Mouse (Mus musculus) erythroblast, embryonic 14.5 days (primary cell): ENCODE results near the gene Tmem114. TPM values are rescaled to one million over a fixed set of nuclear protein-coding genes. Genes with fewer than 3 reads are reported as not detected.

ENCODE experiments used
- H3K27me3 ChIP-seq: 2 replicates; pipeline ENCODE4 v1.6.1; 2012; ENCODE audit warnings: inconsistent platforms; ENCODE audit not compliant: control insufficient read depth
- H3K36me3 ChIP-seq: 2 replicates; pipeline ENCODE4 v1.6.1; 2012; ENCODE audit warnings: mild to moderate bottlenecking, inconsistent platforms; ENCODE audit not compliant: control insufficient read depth
- H3K4me1 ChIP-seq: 2 replicates; pipeline ENCODE4 v1.6.1; 2012; ENCODE audit warnings: inconsistent platforms; ENCODE audit not compliant: control insufficient read depth
- H3K4me3 ChIP-seq: replicated peaks from 2 replicates; pipeline ENCODE3; 2012; ENCODE audit warnings: moderate library complexity, mild to moderate bottlenecking, inconsistent platforms
- H3K9me3 ChIP-seq: 2 replicates; pipeline ENCODE4 v1.6.1; 2012; ENCODE audit warnings: low read length, inconsistent platforms, mixed read lengths; ENCODE audit not compliant: control insufficient read depth
- GATA1 ChIP-seq: IDR thresholded peaks from 2 replicates; pipeline ENCODE4 v1.6.1; 2012; ENCODE audit warnings: low read length, inconsistent platforms, mixed read lengths
- TAL1 ChIP-seq: IDR thresholded peaks from 3 replicates; pipeline ENCODE4 v1.6.1; 2012; ENCODE audit warnings: low read length, inconsistent platforms, mixed read lengths
- polyA plus RNA-seq: library from polyadenylated mRNA; stranded (reverse); fragments of >175 nt; gene quantifications from 2 replicates; pipeline ENCODE4 v1.2.3, GENCODE M21; 2012

Gene Tmem114
- polyA plus RNA-seq, 1 experiment = not detected

- no peak overlapping the region for H3K4me3 ChIP-seq
- no peaks in the 10 kb centered on the region for H3K4me1 ChIP-seq
- TF ChIP-seq GATA1 (no peak), TAL1 (no peak)
- H3K36me3 ChIP-seq = no peaks in the 10 kb centered on the region
- H3K27me3 ChIP-seq = peaks cover 1% of the 10 kb centered on the region
- no peaks in the 10 kb centered on the region for H3K9me3 ChIP-seq
Measured at GRCm38 (mm10) chr16:8432616-8433015, 7.7 kb upstream of the Tmem114 start.

- Histone ChIP-seq H3K36me3 (no peaks in the 10 kb centered on the region), H3K4me1 (no peaks in the 10 kb centered on the region), H3K9me3 (no peaks in the 10 kb centered on the region), H3K4me3 (no peak overlapping the region), H3K27me3 (peaks cover 29% of the 10 kb centered on the region)
- TF ChIP-seq GATA1 (no peak), TAL1 (no peak)
Measured at GRCm38 (mm10) chr16:8429531-8429930, 4.6 kb upstream of the Tmem114 start.

DNA sequence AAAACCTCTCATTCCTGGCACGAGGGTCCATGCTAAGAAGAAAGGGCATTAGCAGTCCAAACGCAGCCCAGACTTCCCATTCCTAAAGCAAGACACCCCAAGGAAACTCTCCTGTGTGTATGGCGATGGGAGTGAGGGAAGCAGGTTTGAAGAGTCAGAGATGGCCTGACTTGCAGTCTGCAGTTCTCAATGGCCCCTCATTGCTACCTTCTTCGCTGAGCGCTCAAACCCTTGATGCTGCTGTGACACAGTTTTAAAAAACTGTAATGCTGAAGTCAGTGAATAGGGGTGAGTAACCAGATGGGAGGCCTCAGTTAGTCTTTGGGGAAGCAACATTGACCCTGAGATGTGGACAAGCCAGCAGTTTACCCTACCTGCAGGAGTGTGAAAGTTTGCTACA lies 800 bp upstream of the Tmem114 start:
- H3K4me1 ChIP-seq = no peaks in the 10 kb centered on the region
- peaks cover 43% of the 10 kb centered on the region for H3K27me3 ChIP-seq
- no peaks in the 10 kb centered on the region for H3K36me3 ChIP-seq
- H3K9me3 ChIP-seq = no peaks in the 10 kb centered on the region
- TF ChIP-seq GATA1 (no peak), TAL1 (no peak)
- H3K4me3 ChIP-seq = no peak overlapping the region

DNA sequence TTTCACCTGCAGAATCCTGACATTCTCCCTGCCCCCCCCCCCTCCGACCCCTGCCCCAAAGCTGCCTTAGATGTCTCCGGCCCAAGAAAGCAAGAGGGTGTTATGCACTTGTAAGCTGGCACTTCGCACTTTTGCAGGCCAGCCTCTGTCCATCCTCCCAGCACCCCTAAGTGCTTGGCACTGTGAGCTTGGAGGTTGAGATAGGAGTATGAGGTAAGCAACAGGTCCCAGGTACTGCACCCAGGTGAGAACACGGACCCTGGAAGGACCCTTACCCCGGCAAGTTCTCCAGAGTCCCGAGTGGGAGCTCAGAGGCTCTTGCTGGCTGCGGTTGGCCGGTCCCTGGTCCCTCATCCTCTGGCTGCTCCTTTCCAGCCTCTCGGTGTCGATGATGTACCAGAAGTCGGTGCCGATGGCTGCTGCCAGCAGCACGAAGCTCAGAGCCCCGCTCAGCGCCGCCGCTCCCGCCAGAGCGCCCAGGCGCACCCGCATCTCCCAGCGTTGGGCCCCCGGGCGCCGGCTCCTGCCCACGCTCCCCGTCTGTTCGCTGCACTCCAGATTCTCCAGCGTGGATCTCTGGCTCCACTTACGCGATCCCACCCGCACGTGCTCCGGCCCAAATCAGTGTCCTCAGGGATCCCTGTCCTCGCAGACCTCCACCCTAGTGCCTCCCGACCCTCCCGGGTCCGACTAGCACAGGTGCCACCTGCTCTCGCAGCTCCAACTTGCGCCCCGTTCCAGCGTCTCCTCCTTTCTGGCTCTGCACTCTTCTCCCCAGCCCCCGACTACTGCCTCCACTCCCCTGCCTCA lies 570 bp downstream of the Tmem114 start:
- Histone ChIP-seq H3K36me3 (no peaks in the 10 kb centered on the region), H3K4me3 (no peak overlapping the region), H3K9me3 (no peaks in the 10 kb centered on the region), H3K27me3 (peaks cover 43% of the 10 kb centered on the region), H3K4me1 (no peaks in the 10 kb centered on the region)
- TF ChIP-seq TAL1 = no peak
- TF ChIP-seq GATA1 = no peak

DNA sequence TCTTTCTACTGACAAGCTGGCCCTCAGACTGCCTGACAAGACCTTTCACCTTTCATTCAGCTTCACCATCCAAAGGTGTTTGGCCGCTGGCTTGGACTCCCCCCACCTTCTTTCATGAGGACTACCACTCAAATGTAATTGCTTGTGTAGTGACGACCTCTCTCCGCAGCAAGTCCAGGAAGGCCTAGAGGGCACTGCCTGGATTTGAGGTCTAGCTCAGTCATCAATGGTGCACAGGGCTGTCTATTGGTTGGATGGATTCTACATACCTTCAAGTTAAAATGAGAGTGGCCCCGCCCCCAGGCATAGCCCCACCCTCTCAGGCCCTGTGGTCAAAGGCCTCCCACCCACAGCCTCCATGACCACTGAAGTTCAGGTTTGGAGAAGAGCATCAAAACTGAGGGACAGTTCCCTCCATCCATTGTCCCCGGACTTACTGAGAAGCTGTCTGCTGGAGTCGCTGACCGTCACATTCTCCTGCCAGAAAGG lies 1.3 kb downstream of the Tmem114 start:
- TF ChIP-seq GATA1 = no peak
- TF ChIP-seq TAL1 = no peak
- H3K9me3 ChIP-seq = no peaks in the 10 kb centered on the region
- no peaks in the 10 kb centered on the region for H3K36me3 ChIP-seq
- no peak overlapping the region for H3K4me3 ChIP-seq
- peaks cover 43% of the 10 kb centered on the region for H3K27me3 ChIP-seq
- H3K4me1 ChIP-seq = no peaks in the 10 kb centered on the region

GRCm38 (mm10) chr16:8420842-8421241 lies 4.1 kb downstream of the Tmem114 start:
- Histone ChIP-seq H3K27me3 (peaks cover 27% of the 10 kb centered on the region), H3K4me1 (no peaks in the 10 kb centered on the region), H3K4me3 (no peak overlapping the region), H3K36me3 (no peaks in the 10 kb centered on the region), H3K9me3 (no peaks in the 10 kb centered on the region)
- no peak for TF ChIP-seq GATA1
- no peak for TF ChIP-seq TAL1

GRCm38 (mm10) chr16:8420381-8420780 lies 4.6 kb downstream of the Tmem114 start:
- Histone ChIP-seq H3K27me3 (peaks cover 23% of the 10 kb centered on the region), H3K36me3 (no peaks in the 10 kb centered on the region), H3K9me3 (no peaks in the 10 kb centered on the region), H3K4me3 (no peak overlapping the region), H3K4me1 (no peaks in the 10 kb centered on the region)
- no peak for TF ChIP-seq GATA1
- no peak for TF ChIP-seq TAL1

- H3K4me1 ChIP-seq = no peaks in the 10 kb centered on the region
- peaks cover 15% of the 10 kb centered on the region for H3K27me3 ChIP-seq
- H3K36me3 ChIP-seq = no peaks in the 10 kb centered on the region
- H3K4me3 ChIP-seq = no peak overlapping the region
- TF ChIP-seq GATA1 (no peak), TAL1 (no peak)
- no peaks in the 10 kb centered on the region for H3K9me3 ChIP-seq
Measured at GRCm38 (mm10) chr16:8419666-8420065, 5.3 kb downstream of the Tmem114 start.

DNA sequence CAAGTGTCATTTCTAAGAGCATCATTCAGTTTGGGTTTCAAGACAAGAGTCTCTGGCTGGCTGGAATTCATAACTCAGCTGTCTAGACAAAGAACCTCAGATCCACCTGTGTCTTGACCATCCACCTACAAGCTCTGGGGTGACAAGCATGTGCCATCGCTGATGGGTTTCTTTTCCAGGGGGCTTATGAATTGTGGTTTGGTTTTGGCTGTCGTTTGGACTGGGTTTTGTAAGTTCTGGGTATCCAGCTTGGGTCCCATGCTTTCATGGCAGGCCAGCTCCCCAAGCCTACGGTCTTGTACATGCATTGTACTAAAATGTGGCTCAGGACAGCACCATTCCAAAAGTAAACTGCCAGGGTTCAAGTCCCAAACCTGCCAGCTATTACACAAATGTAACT lies 6.8 kb downstream of the Tmem114 start:
- H3K4me1 ChIP-seq = no peaks in the 10 kb centered on the region
- H3K36me3 ChIP-seq = no peaks in the 10 kb centered on the region
- peaks cover under 1% of the 10 kb centered on the region; the same call in 1 of the 2 replicates for H3K27me3 ChIP-seq
- no peaks in the 10 kb centered on the region for H3K9me3 ChIP-seq
- no peak overlapping the region for H3K4me3 ChIP-seq
- no peak for TF ChIP-seq TAL1
- TF ChIP-seq GATA1 = no peak
